Mouse (Mus musculus): Measurements from ENCODE around the gene Sgsh.

Sgsh gene

GRCm38 (mm10) chr11:119355443-119356385 is at the start of gene Sgsh, which contains the start of gene Slc26a11:
Sgsh (minus strand) TSS chr11:119355536.
Slc26a11 (plus strand) TSS chr11:119355557.
- DNase-seq (ENCODE audit: low spot score): peak; percentile 80

DNA sequence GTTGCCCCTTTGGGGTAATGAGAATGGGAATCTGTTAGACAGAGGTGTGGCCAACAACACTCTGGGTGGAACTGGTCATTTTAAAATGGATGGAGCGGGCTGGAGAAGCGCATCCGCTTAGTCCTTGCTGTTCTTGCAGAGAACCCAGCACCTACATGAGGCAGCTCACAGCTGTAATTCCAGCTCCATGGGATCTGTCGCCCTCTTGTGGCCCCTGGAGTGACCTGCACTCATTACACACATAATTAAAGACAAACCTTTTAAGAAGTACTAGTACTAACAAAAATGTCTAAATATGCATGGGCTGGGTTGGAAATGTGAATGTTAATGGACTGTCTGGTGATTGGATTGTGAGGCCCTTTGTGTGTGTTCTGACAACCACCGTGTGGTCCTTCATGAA is 49.3 kb upstream of the Sgsh start:
- DNase-seq (ENCODE audit: low spot score): no peak

DNA sequence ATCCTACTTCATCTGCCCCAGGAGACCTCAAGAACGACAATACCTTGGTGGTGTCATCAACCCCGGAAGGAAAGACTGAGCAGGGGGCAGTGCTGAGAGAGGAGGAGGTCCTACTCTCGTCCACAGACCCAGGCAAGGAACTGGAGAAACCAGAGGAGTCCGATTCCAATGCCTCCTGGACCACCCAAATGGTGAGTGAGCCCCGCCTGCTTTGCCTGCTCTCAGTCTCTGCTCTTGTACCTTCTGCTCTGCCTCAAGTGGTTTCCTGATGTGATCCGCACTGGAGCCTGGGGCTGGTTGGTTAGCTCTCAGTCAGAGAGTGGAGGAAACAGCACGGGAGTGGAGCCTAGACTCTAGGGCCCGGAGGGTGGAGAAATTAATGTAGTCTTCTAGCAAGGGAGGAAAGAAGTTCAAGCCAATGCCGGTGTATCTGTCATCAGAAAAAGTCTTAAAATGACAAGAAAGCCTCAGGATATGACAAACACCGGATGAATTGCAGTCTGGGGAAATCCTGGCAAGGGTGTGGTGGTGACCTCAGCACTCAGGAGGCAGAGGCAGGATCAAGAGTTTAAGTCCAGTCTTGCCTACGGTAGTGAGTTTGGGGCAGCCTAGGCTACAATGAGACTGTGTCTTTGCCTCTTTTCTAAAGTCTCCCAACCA is 47.3 kb upstream of the Sgsh start:
- no peak for DNase-seq (ENCODE audit: low spot score)

DNA sequence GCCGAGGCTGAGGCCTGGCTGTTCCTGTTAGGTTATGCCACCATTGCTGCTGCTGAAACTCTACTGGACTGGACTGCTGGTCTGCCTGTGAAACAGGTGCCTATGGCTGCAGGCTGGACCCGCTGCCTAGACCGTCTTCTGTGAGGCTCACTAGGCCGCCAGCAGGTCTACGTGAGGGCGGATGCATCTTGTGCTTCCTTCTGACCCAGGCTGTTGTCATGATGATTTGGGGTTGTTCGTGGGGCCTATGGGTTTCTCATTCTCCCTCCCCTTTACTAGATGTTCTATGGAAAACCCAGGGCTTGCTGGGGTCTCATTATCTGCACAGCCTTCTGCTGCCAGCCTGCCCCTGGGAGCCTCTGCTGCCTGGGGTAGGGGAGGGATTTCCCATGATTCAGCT is 41.1 kb upstream of the Sgsh start:
- no peak for DNase-seq (ENCODE audit: low spot score)

DNA sequence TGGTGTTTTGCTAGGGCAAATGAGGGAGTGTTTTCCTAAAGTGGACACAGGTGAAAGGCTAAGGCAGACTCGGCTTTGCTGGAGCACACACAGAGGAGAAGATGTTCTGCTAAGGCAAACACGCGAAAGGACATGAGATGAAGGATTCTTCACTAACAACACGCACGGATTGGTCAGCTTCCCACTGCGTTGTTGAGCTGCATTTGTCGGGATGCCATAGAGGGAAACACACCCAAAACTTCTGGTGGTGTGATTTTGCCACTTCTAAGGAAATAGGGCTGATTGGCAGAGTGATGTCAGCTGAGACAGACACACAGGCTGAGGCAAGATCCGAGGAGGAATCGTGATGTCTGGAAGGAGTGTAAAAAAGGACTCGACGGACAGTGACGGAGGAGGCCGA is 40.6 kb upstream of the Sgsh start:
- DNase-seq (ENCODE audit: low spot score): no peak

GRCm38 (mm10) chr11:119395394-119395793 is 40.1 kb upstream of the Sgsh start:
- no peak for DNase-seq (ENCODE audit: low spot score)

DNA sequence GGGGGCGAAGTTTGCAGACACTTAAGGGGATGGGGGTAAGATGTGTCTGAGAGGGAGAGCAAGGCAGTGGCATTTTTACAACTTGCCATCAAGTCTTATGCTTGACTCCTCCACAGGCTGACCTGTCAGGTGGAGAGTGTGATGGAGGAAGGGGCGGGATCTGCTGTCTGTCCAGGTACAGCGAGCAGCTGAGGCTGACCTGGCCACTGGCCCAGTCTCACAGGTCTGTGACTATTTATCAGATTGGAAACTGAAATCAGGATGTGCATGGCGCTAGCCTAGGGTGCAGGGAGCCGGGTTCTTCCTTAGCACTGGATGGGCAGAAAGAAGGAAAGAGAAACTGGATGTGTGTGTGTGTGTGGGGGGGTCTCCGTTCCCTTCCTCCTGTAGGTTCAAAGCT is 38.9 kb upstream of the Sgsh start:
- no peak for DNase-seq (ENCODE audit: low spot score)

- no peak for DNase-seq (ENCODE audit: low spot score)
These were observed 38.1 kb upstream of the Sgsh start for GRCm38 (mm10) chr11:119393483-119393804.

- peak; percentile 57 for DNase-seq (ENCODE audit: low spot score)
These were observed 37.6 kb upstream of the Sgsh start, which contains the start of gene Rnf213 for GRCm38 (mm10) chr11:119392800-119393482. Rnf213 (plus strand) TSS chr11:119393100.

GRCm38 (mm10) chr11:119392001-119392614 is 36.8 kb upstream of the Sgsh start:
- peak; percentile 58 for DNase-seq (ENCODE audit: low spot score)

GRCm38 (mm10) chr11:119391386-119392000 is 36.2 kb upstream of the Sgsh start:
- DNase-seq (ENCODE audit: low spot score): peak; percentile 53

DNA sequence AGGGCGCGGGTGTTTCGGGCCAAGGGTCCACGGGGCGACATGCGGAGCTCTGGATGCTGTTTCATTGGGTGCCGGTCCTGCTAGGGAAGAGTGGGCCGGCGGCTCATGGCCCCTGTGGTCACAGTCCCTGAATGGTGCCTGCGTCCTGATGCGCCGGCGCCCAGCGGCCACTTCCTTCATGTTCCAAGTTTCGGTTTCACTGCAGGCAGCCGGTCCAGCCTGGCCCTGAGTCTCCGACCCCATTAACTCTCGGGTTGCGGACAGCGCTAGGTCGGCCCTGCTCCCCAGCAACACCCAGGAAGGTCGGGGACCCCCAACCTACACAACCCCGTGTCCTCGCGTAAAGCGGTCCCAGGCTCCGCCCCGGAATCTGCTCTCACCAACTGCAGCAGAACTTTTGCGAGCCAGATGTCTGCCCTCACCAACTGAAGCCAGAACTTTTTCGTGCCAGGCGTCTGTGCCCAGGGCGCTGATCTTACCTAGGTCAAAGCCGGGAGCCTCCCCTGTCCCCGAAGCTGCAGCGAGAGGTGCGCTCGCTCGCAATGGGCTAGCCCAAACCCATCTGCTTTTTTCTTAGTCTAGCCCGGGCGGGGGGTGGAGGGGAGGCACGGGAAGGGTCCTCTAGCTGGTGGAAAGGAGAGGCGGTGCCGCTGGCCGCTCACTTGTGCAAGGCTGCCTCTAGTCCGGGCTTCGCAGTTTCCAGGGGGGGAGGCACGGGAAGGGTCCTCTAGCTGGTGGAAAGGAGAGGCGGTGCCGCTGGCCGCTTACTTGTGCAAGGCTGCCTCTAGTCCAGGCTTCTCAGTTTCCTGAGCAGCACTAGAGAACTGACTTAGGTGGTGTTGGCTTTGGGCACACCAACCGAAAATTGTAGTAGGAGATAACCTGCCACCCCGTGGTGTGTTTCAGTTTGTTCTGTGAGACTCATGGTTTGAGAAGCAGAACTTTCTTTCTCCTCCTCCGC is 35.2 kb upstream of the Sgsh start:
- DNase-seq (ENCODE audit: low spot score): peak; percentile 63

DNA sequence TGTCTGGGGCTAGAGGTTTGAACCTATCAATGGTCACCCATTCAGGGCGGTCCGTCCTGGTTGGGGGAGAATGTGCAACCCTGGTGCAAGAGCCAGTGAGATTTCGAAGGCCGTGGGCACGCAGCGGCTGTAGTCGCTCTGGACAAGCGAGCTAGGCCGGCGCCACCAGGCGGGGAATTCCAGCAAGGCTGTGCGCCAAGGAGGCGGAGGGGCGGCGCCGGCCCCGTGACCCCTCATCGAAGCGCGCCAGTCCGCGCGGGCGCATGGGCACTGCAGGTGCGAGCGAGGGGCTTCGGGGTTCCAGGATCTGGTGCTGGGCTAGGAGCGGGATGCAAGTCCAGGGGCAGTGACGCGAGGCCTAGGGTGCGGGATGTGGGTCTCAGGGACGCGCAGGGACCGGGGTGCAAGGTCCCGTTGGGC is 34.5 kb upstream of the Sgsh start:
- DNase-seq (ENCODE audit: low spot score): peak; percentile 75

DNA sequence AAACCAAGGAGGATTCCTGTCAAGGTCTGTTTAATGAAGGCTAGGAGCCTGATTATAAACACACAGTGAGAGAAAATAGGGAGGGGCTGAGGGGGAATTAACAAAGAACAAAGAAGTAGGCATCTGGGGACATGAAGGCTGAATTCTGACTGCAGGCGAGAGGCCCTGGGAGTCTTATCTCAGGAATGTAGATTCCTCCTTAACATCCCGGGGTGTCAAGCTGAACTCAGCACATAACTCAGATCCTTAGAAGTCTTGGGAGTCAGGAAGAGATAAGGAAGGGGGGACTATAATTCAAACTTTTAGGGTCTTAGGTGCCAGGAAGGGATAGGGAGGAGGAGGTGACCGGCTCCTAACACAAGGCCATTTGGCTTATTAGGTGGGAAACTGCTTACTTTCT is 31.9 kb upstream of the Sgsh start:
- DNase-seq (ENCODE audit: low spot score): peak; percentile 57

GRCm38 (mm10) chr11:119386306-119386705 is 31.0 kb upstream of the Sgsh start:
- DNase-seq (ENCODE audit: low spot score): no peak

- no peak for DNase-seq (ENCODE audit: low spot score)
These were observed 29.6 kb upstream of the Sgsh start for GRCm38 (mm10) chr11:119384904-119385303.

DNA sequence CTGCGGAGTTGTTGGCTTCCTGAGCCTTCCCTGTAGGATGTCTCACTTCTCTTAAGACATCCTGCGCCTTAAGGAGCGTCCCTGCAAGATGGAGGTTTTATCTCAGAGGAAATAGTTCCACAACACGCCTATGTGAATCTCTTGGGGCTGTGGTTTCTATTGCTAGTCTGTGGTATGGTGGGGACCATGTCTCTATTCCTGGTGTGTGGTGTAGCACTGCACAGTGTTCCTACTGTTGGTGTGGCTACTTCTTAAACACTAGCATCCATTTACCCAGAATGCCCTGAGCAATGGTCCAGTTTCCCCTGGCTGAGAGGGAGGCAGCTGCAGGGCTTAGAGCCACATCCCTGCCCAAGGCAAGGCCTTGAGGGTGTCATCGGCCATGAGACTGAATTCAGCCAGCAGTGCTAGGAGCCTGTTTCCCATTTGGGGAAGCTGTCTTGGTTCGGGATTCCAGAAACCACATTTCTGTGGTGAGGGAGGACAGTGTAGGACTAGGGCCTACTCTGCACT is 27.1 kb upstream of the Sgsh start:
- DNase-seq (ENCODE audit: low spot score): no peak

- peak; percentile 41 for DNase-seq (ENCODE audit: low spot score)
These were observed 26.4 kb upstream of the Sgsh start for GRCm38 (mm10) chr11:119381631-119382337.

DNA sequence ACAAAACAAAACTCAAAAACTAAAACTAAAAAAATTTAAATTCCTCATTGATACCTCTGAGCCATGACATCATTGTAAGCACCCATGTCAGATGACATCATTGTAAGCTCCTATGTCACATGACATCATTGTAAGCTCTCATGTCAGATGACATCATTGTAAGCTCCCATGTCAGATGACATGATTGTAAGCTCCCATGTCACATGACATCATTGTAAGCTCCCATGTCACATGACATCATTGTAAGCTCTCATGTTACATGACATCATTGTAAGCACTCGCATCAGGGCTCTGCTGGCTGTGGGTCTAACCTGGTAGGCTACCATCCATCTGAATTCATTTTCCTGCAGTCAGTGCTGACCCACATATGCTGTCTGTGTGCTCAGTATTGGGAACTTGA is 23.2 kb upstream of the Sgsh start:
- DNase-seq (ENCODE audit: low spot score): no peak

- DNase-seq (ENCODE audit: low spot score): no peak
These were observed 22.0 kb upstream of the Sgsh start for GRCm38 (mm10) chr11:119377326-119377725.
